ENCODE assay signal across 19 mouse cellular contexts in genomic region chr8:56313622-56314021, GRCm38 (mm10). TPM values are rescaled to one million over a fixed set of nuclear protein-coding genes. Genes with fewer than 3 reads are reported as not detected.
DNase-seq lines count a peak whose midpoint lies in the region; ATAC-seq and TF ChIP-seq lines count a peak whose summit lies in the region.
"Had no signal": no experiment of that assay in that cellular context is flagged by ENCODE, and none has a peak within 500 bp of the region (broad histone marks: within the 10 kb centered on the region; RNA-seq: fewer than 3 reads in every experiment).

No protein-coding gene starts in this region.

- no peaks in the 10 kb centered on the region for H3K9me3 ChIP-seq in midbrain, postnatal 0 days (ENCODE audit: low read length)
- H3K9me3 ChIP-seq in midbrain, embryonic 11.5 days (ENCODE audit: control insufficient read depth, low read length) = no peaks in the 10 kb centered on the region
- H3K9me3 ChIP-seq in hindbrain, embryonic 12.5 days (replicated peaks) = no peaks in the 10 kb centered on the region
- H3K9me3 ChIP-seq: embryonic facial prominence, embryonic 13.5 days; forebrain, embryonic 12.5 days; heart, embryonic 12.5 days; hindbrain, embryonic 10.5 days; hindbrain, embryonic 15.5 days had no signal

- H3K27ac ChIP-seq in midbrain, postnatal 0 days (ENCODE audit: low read depth, low read length) = no peak overlapping the region
- H3K27ac ChIP-seq in midbrain, embryonic 11.5 days (ENCODE audit: low read depth, low read length) = no peak overlapping the region
- no peak overlapping the region for H3K27ac ChIP-seq in hindbrain, embryonic 12.5 days
- H3K27ac ChIP-seq: embryonic facial prominence, embryonic 13.5 days; forebrain, embryonic 12.5 days; hindbrain, embryonic 10.5 days; hindbrain, embryonic 15.5 days had no signal

- no peaks in the 10 kb centered on the region for H3K36me3 ChIP-seq in midbrain, postnatal 0 days (ENCODE audit: insufficient read depth, low read length)
- no peaks in the 10 kb centered on the region for H3K36me3 ChIP-seq in midbrain, embryonic 11.5 days (ENCODE audit: control insufficient read depth, insufficient read depth, low read length)
- no peaks in the 10 kb centered on the region for H3K36me3 ChIP-seq in hindbrain, embryonic 12.5 days
- H3K36me3 ChIP-seq: embryonic facial prominence, embryonic 13.5 days; forebrain, embryonic 12.5 days; heart, embryonic 12.5 days; hindbrain, embryonic 10.5 days; hindbrain, embryonic 15.5 days had no signal

- H3K4me1 ChIP-seq in midbrain, postnatal 0 days (ENCODE audit: insufficient read depth, low read length) = no peaks in the 10 kb centered on the region
- no peaks in the 10 kb centered on the region for H3K4me1 ChIP-seq in midbrain, embryonic 11.5 days (ENCODE audit: control insufficient read depth, insufficient read depth, low read length)
- H3K4me1 ChIP-seq in hindbrain, embryonic 12.5 days = no peaks in the 10 kb centered on the region
- H3K4me1 ChIP-seq: forebrain, embryonic 12.5 days; heart, embryonic 12.5 days; hindbrain, embryonic 10.5 days; hindbrain, embryonic 15.5 days had no signal

- no peak overlapping the region for H3K9ac ChIP-seq in midbrain, postnatal 0 days (replicated peaks; ENCODE audit: low read length, poor library complexity, severe bottlenecking)
- H3K9ac ChIP-seq in midbrain, embryonic 11.5 days (ENCODE audit: low read length) = no peak overlapping the region
- H3K9ac ChIP-seq in hindbrain, embryonic 12.5 days = no peak overlapping the region
- H3K9ac ChIP-seq: embryonic facial prominence, embryonic 13.5 days; forebrain, embryonic 12.5 days; heart, embryonic 12.5 days; hindbrain, embryonic 15.5 days had no signal

- no peak overlapping the region for H3K4me3 ChIP-seq in midbrain, postnatal 0 days (ENCODE audit: low read depth, low read length)
- no peak overlapping the region for H3K4me3 ChIP-seq in midbrain, embryonic 11.5 days (ENCODE audit: low read depth, low read length)
- no peak overlapping the region for H3K4me3 ChIP-seq in hindbrain, embryonic 12.5 days
- H3K4me3 ChIP-seq: embryonic facial prominence, embryonic 13.5 days; forebrain, embryonic 12.5 days; heart, embryonic 12.5 days; hindbrain, embryonic 10.5 days; hindbrain, embryonic 15.5 days had no signal

- H3K4me2 ChIP-seq in midbrain, postnatal 0 days (ENCODE audit: low read depth, low read length, poor library complexity, severe bottlenecking) = no peak overlapping the region
- no peak overlapping the region for H3K4me2 ChIP-seq in midbrain, embryonic 11.5 days
- H3K4me2 ChIP-seq in hindbrain, embryonic 12.5 days (replicated peaks) = no peak overlapping the region
- H3K4me2 ChIP-seq: embryonic facial prominence, embryonic 13.5 days; forebrain, embryonic 12.5 days; heart, embryonic 12.5 days; hindbrain, embryonic 15.5 days had no signal

- H3K27me3 ChIP-seq in midbrain, postnatal 0 days (ENCODE audit: insufficient read depth, low read length) = no peaks in the 10 kb centered on the region
- no peaks in the 10 kb centered on the region for H3K27me3 ChIP-seq in midbrain, embryonic 11.5 days (ENCODE audit: control insufficient read depth, insufficient read depth, low read length)
- H3K27me3 ChIP-seq in hindbrain, embryonic 12.5 days = no peaks in the 10 kb centered on the region
- H3K27me3 ChIP-seq: embryonic facial prominence, embryonic 13.5 days; forebrain, embryonic 12.5 days; heart, embryonic 12.5 days; hindbrain, embryonic 15.5 days had no signal

- 95% methylated on average over 2 of the region's 2 CpGs for WGBS in midbrain, postnatal 0 days
- WGBS in midbrain, embryonic 11.5 days = 92% methylated on average over 2 of the region's 2 CpGs
- WGBS in hindbrain, embryonic 12.5 days = 92% methylated on average over 2 of the region's 2 CpGs

- no peak for ATAC-seq in midbrain, postnatal 0 days (ENCODE audit: low FRiP score)
- ATAC-seq in midbrain, embryonic 11.5 days (ENCODE audit: low FRiP score) = no peak
- ATAC-seq in common myeloid progenitor, adult 5-6 weeks (replicated peaks; ENCODE audit: low read depth, poor library complexity, severe bottlenecking) = peak; percentile 91
- ATAC-seq in megakaryocyte, adult 5-6 weeks (ENCODE audit: poor library complexity, severe bottlenecking) = peak; percentile 84
- ATAC-seq in hindbrain, embryonic 12.5 days (ENCODE audit: low FRiP score) = no peak
- ATAC-seq: forebrain, embryonic 16.5 days had no signal

- DNase-seq in midbrain, postnatal 0 days (ENCODE audit: low spot score) = peak; percentile 1
- DNase-seq in midbrain, embryonic 11.5 days (ENCODE audit: low spot score, missing footprints) = no peak
- DNase-seq in telencephalon, adult 2 months (ENCODE audit: low read depth, low spot score) = peak; percentile 33
- no peak for DNase-seq in retina, postnatal 1 day
- DNase-seq: adrenal gland, adult 2 months; adrenal gland, postnatal 25 days; cerebellum, adult 11 months; cerebellum, adult 9-10 months; cerebellum, postnatal 25 days; gastrocnemius, postnatal 14 days had no signal

- TF ChIP-seq CTCF in midbrain, postnatal 0 days (IDR thresholded peaks at IDR 0.05) = no peak

RNA-seq across cellular contexts. Expression of gene Hpgd, which starts 19.2 kb away (rescaled TPM):
- total RNA-seq in midbrain, postnatal 0 days (2014; rRNA removed) = 1.4 and 6.7 TPM in 2 replicates
- polyA plus RNA-seq in midbrain, postnatal 0 days (2015; fragmentation: Nextera tagmentation; extraction: Ambion mirVana) = 3.6 and 3.9 TPM in 2 replicates
- 12.7 and 13.9 TPM in 2 replicates for polyA plus RNA-seq in midbrain, embryonic 11.5 days (2014; fragmentation: Nextera tagmentation; extraction: Ambion mirVana)
- 0.78 and 1.4 TPM in 2 replicates for total RNA-seq in common myeloid progenitor, adult 5-6 weeks (2017)
- total RNA-seq in megakaryocyte, adult 5-6 weeks (2015) = 55.5 and 63.0 TPM in 2 replicates
- total RNA-seq in megakaryocyte, adult 5-6 weeks (2017) = 52.2 and 60.6 TPM in 2 replicates
- 22.7 and 23.5 TPM in 2 replicates for polyA plus RNA-seq in hindbrain, embryonic 12.5 days (2016; fragmentation: Nextera tagmentation; extraction: Ambion mirVana)

Comparison
In these comparisons a context has a peak if more than half of its experiments do, and no peak if none do; other contexts are left out.
1. DNase-seq: peak in midbrain, postnatal 0 days (single experiment) and telencephalon, adult 2 months (single experiment); none in midbrain, embryonic 11.5 days (single experiment) and retina, postnatal 1 day (single experiment).
2. ATAC-seq: peak in common myeloid progenitor, adult 5-6 weeks (single experiment) and megakaryocyte, adult 5-6 weeks (single experiment); none in midbrain, postnatal 0 days (single experiment), midbrain, embryonic 11.5 days (single experiment) and hindbrain, embryonic 12.5 days (single experiment).